Comparison of ENCODE assay signal across 9 mouse cellular contexts in the genomic region with DNA sequence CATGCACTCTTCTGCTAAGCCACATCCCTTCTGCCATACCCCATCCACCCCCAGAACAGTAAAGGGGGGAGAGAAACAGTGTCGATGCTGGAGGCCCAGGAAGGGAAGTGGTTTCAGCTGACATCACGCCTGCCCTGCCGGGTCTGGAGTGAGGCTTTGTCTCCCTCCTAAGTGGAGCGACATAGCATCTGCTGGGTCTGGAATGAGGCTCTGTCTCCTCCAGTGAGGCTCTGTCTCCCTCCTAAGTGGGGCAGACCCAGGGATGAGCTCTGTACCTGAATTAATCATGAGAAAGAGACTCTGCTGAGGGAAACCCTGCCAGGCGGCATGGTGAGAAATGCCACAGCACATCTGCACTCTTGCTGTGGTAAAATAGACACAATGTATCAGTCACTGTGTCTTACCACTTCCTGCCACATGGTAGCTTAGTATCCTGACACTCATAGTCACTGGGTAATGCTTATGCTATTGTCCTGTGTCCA. TPM values are rescaled to one million over a fixed set of nuclear protein-coding genes. Genes with fewer than 3 reads are reported as not detected.
DNase-seq lines count a peak whose midpoint lies in the region; ATAC-seq and TF ChIP-seq lines count a peak whose summit lies in the region.
"Had no signal": no experiment of that assay in that cellular context is flagged by ENCODE, and none has a peak within 500 bp of the region (broad histone marks: within the 10 kb centered on the region; RNA-seq: fewer than 3 reads in every experiment).

No protein-coding gene starts in this region.

- H3K4me2 ChIP-seq in liver, embryonic 14.5 days (ENCODE audit: low read depth): no peak overlapping the region

- no peaks in the 10 kb centered on the region for H3K36me3 ChIP-seq in liver, embryonic 14.5 days (replicated peaks; ENCODE audit: control insufficient read depth, insufficient read depth, low read depth)
- H3K36me3 ChIP-seq in embryonic facial prominence, embryonic 10.5 days (replicated peaks): no peaks in the 10 kb centered on the region

- no peak overlapping the region for H3K9ac ChIP-seq in liver, embryonic 14.5 days (replicated peaks)

- peak; percentile 17 to 52 for DNase-seq in heart, adult 18-20 months
- DNase-seq in heart, adult 9 months (ENCODE audit: low spot score in 2 of 2): no peak
- no peak for DNase-seq in liver, embryonic 14.5 days (ENCODE audit: low read depth in 3 of 3, low spot score in 3 of 3)
- DNase-seq in spleen, postnatal 36 days (ENCODE audit: low spot score in 2 of 2): peak; percentile 80
- no peak for DNase-seq in left cerebral cortex, postnatal 36 days (ENCODE audit: low spot score in 2 of 2)
- DNase-seq in embryonic facial prominence, embryonic 10.5 days (ENCODE audit: low spot score): no peak
- no peak for DNase-seq in adrenal gland, adult 18-20 months (ENCODE audit: low spot score in 2 of 2)
- DNase-seq: lung, adult 18-20 months had no signal

- no peak for TF ChIP-seq CTCF in liver, embryonic 14.5 days (IDR thresholded peaks at IDR 0.05; ENCODE audit: low read depth)

- H3K4me3 ChIP-seq in liver, embryonic 14.5 days (ENCODE audit: insufficient read depth in 1 of 2, low read depth in 2 of 2, low read length in 2 of 2): no peak overlapping the region
- no peak overlapping the region for H3K4me3 ChIP-seq in embryonic facial prominence, embryonic 10.5 days

- intact Hi-C loops in left cerebral cortex, postnatal 36 days (cut with DNase I): no loop called here

- WGBS in liver, embryonic 14.5 days (ENCODE audit: insufficient replicate concordance): 22% methylated on average over 5 of the region's 5 CpGs
- WGBS in embryonic facial prominence, embryonic 10.5 days: 93% methylated on average over 5 of the region's 5 CpGs

- no peak for TF ChIP-seq EP300 in liver, embryonic 14.5 days (IDR thresholded peaks at IDR 0.05; ENCODE audit: low read depth)

- H3K9me3 ChIP-seq in liver, embryonic 14.5 days (ENCODE audit: control insufficient read depth, low read length): no peaks in the 10 kb centered on the region
- H3K9me3 ChIP-seq in embryonic facial prominence, embryonic 10.5 days: no peaks in the 10 kb centered on the region

- H3K27ac ChIP-seq in liver, embryonic 14.5 days: no peak overlapping the region
- H3K27ac ChIP-seq in embryonic facial prominence, embryonic 10.5 days (replicated peaks): no peak overlapping the region

- no peaks in the 10 kb centered on the region for H3K4me1 ChIP-seq in liver, embryonic 14.5 days (replicated peaks; ENCODE audit: control insufficient read depth in 2 of 2, insufficient read depth in 2 of 2, low read length in 1 of 2)
- H3K4me1 ChIP-seq in embryonic facial prominence, embryonic 10.5 days: peaks cover 21% of the 10 kb centered on the region

- H3K27me3 ChIP-seq in liver, embryonic 14.5 days (ENCODE audit: control insufficient read depth, insufficient read depth, low read length): no peaks in the 10 kb centered on the region
- no peaks in the 10 kb centered on the region for H3K27me3 ChIP-seq in embryonic facial prominence, embryonic 10.5 days (replicated peaks; ENCODE audit: low read depth, poor library complexity, severe bottlenecking)

- peak; percentile 78 for ATAC-seq in CD4-positive, CD25-positive, alpha-beta regulatory T cell, adult 4 months
- peak; percentile 31; the same call in 1 of the 2 replicates for ATAC-seq in liver, embryonic 14.5 days (ENCODE audit: insufficient read depth)

RNA-seq across cellular contexts. Expression of gene Sdhb, which starts 16.0 kb away (rescaled TPM):
- 1,000 to 10,000 TPM; 1,306 to 1,387 TPM for total RNA-seq in heart, adult 18-20 months (2021)
- polyA plus RNA-seq in CD4-positive, CD25-positive, alpha-beta regulatory T cell, adult 4 months (2017; shearing (Covaris generic)): 100 to 1,000 TPM; 250 to 293 TPM
- polyA plus RNA-seq in liver, embryonic 14.5 days (2012; rRNA removed): 68.1 and 86.1 TPM in 2 replicates
- polyA plus RNA-seq in liver, embryonic 14.5 days (2014; fragmentation: Nextera tagmentation; extraction: Ambion mirVana): 201 and 211 TPM in 2 replicates
- 100 to 1,000 TPM; 171 to 200 TPM for total RNA-seq in left cerebral cortex, postnatal 36 days (2021)
- polyA plus RNA-seq in embryonic facial prominence, embryonic 10.5 days (2016; fragmentation: Nextera tagmentation; extraction: Ambion mirVana): 432 and 438 TPM in 2 replicates
- total RNA-seq in adrenal gland, adult 18-20 months (2021): 100 to 1,000 TPM; 457 to 601 TPM

RNA-seq across cellular contexts. Expression of gene Padi2, which starts 38.9 kb away (rescaled TPM):
- total RNA-seq in heart, adult 18-20 months (2021): 1 to 10 TPM in 1 of 2 experiments, under 1 TPM in 1; 0.97 to 1.4 TPM
- polyA plus RNA-seq in CD4-positive, CD25-positive, alpha-beta regulatory T cell, adult 4 months (2017; shearing (Covaris generic)): 10 to 100 TPM; 11.4 to 13.8 TPM
- 0.87 and 1.0 TPM in 2 replicates for polyA plus RNA-seq in liver, embryonic 14.5 days (2012; rRNA removed)
- 1.7 and 1.8 TPM in 2 replicates for polyA plus RNA-seq in liver, embryonic 14.5 days (2014; fragmentation: Nextera tagmentation; extraction: Ambion mirVana)
- total RNA-seq in left cerebral cortex, postnatal 36 days (2021): 10 to 100 TPM; 11.9 to 14.0 TPM
- 0.97 and 1.6 TPM in 2 replicates for polyA plus RNA-seq in embryonic facial prominence, embryonic 10.5 days (2016; fragmentation: Nextera tagmentation; extraction: Ambion mirVana)
- 1 to 10 TPM; 1.4 to 4.9 TPM for total RNA-seq in adrenal gland, adult 18-20 months (2021)

RNA-seq across cellular contexts. Expression of gene Atp13a2, which starts 41.7 kb away (rescaled TPM):
- 10 to 100 TPM; 14.3 to 17.3 TPM for total RNA-seq in heart, adult 18-20 months (2021)
- polyA plus RNA-seq in CD4-positive, CD25-positive, alpha-beta regulatory T cell, adult 4 months (2017; shearing (Covaris generic)): 1 to 10 TPM; 4.0 to 5.9 TPM
- polyA plus RNA-seq in liver, embryonic 14.5 days (2012; rRNA removed): 17.9 and 21.6 TPM in 2 replicates
- 11.4 and 14.1 TPM in 2 replicates for polyA plus RNA-seq in liver, embryonic 14.5 days (2014; fragmentation: Nextera tagmentation; extraction: Ambion mirVana)
- 100 to 1,000 TPM; 162 to 171 TPM for total RNA-seq in left cerebral cortex, postnatal 36 days (2021)
- polyA plus RNA-seq in embryonic facial prominence, embryonic 10.5 days (2016; fragmentation: Nextera tagmentation; extraction: Ambion mirVana): 42.4 and 43.2 TPM in 2 replicates
- total RNA-seq in adrenal gland, adult 18-20 months (2021): 10 to 100 TPM; 30.2 to 31.0 TPM

Comparison
In these comparisons a context has a peak if more than half of its experiments do, and no peak if none do; other contexts are left out.
1. DNase-seq: peak in heart, adult 18-20 months (2 of 2) and spleen, postnatal 36 days (2 of 2); none in heart, adult 9 months (0 of 2), liver, embryonic 14.5 days (0 of 3), left cerebral cortex, postnatal 36 days (0 of 2), embryonic facial prominence, embryonic 10.5 days (single experiment) and adrenal gland, adult 18-20 months (0 of 2).
2. RNA of gene Atp13a2, which starts 41.7 kb away (total RNA-seq): 162 to 171 TPM in left cerebral cortex, postnatal 36 days; 30.2 to 31.0 TPM in adrenal gland, adult 18-20 months and 14.3 to 17.3 TPM in heart, adult 18-20 months; every median in the first group is over 4 times any median in the second.